Mouse (Mus musculus): ENCODE results near the gene Kif6.

The Kif6 gene

DNA sequence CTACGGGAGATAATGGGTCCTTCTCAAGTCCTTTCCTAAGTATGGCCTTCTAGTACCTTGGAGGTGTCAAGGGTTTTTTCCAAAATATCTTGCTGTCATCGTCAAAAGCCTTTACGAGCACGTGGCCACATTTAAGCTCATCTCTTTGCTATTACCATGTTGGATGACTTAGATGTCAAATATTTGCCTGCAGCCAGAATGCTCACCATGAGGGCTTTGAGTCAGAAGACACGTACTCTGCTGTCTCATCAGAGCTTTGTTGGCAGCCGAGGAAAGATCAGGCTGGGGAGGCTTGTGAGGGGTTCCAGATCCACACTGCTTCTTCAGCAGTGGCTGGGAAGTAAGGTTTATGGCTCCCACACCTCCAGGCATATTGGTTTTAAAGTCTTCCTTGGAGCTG is 53.4 kb downstream of the Kif6 start:
- DNase-seq = no peak

- no peak for DNase-seq
These were observed 57.0 kb downstream of the Kif6 start for GRCm38 (mm10) chr17:49671921-49672339.

- no peak for DNase-seq
These were observed 57.5 kb downstream of the Kif6 start for GRCm38 (mm10) chr17:49672421-49672820.

DNA sequence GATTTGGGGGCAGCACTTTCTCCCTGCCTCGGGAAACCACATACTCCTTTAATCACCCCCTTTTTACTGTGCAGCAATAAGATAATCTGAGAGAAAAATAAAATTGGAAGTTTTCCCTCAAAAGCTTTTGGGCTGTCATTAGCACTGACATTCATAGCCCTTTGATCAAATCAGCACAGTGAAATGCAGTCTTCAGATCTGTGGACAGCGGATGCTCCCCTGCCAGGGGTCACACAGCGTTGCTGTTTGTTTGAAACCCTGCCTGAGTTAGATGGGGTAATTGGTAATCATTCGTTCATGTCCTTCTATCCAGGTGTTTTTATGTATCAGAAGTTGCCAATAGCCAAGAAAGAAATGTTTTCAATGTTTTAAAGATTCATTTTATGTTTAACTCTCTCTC is 60.7 kb downstream of the Kif6 start:
- DNase-seq = no peak

- DNase-seq = no peak
These were observed 66.5 kb downstream of the Kif6 start for GRCm38 (mm10) chr17:49681410-49681809.

DNA sequence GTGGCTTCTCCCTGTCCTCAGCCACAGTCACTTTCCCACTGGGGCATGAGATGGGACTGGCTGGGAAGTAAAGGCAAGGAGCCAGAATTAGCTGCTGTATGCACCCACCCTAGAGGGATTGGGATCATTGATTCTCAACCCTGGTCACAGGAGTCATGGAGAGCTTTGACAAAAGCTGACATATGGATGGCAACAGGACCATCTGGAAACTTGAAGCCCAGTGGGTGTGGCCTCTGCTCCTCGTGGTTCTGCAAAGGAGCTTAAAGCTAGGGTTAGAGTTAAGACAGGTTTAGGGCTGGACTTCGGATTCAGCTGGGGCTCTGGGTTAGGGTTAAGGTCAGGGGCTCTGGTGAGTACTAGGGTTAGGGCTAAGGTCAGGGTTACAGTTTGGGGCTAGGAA is 69.2 kb downstream of the Kif6 start:
- DNase-seq = no peak

- no peak for DNase-seq
These were observed 75.9 kb downstream of the Kif6 start for GRCm38 (mm10) chr17:49690607-49691454.

GRCm38 (mm10) chr17:49691455-49691805 is 76.5 kb downstream of the Kif6 start:
- DNase-seq = no peak

DNA sequence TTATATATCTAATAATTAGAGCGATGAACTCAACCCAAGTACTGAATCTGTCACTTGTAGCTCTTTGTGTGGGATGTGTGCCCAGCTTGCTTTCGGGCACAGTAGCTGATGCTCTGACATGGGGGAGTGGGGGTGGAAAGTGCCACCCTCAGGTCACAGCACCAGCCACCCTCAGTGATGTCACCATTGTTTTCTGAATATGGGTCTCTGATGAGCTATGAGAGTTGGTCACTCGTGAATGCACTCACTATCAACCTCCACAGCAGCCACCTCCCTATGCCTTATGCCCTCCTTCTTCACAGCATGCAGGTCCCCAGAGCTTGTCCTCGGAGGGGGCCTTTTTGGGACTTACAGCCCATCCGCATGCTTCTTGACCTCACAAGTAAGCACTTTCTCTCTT is 78.3 kb downstream of the Kif6 start:
- DNase-seq = no peak

GRCm38 (mm10) chr17:49697220-49697619 is 82.3 kb downstream of the Kif6 start:
- DNase-seq = no peak

DNA sequence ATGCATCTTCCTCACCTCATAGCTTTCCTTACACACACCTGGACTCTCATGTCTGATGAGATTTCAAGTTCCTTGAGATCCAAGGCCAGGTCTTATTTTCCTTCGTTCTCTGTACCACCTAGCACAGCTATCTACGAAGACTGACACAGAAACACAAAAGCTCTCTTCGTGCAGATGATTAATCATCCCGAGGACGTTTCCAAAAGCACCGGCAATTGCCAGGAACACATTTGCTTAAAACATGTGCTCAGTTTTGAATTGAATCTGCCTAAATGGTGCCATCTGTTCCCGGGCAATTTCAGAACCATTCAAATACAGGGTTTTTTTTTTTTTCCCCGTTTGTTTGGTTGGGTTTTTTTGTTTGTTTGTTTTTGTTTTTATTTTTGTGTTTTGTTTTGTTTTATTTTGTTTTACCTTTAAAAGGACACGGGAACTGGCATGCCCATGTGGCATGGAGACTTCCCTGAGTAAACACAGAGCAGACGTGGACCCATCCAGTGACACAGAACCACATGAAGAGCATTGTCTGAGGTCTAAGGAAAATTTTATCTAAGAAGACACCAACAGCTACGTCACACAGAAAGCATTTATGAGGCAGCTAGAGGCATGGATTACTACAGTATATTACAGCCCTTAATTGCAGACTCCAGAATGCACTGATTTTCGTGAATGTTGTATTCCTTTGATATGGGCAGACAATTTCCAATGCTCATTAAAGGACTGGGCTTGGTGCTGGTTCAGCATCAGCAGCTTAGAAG is 88.7 kb downstream of the Kif6 start:
- DNase-seq = no peak

GRCm38 (mm10) chr17:49709192-49709591 is 94.3 kb downstream of the Kif6 start:
- no peak for DNase-seq

GRCm38 (mm10) chr17:49710101-49710630 is 95.2 kb downstream of the Kif6 start:
- DNase-seq = no peak

DNA sequence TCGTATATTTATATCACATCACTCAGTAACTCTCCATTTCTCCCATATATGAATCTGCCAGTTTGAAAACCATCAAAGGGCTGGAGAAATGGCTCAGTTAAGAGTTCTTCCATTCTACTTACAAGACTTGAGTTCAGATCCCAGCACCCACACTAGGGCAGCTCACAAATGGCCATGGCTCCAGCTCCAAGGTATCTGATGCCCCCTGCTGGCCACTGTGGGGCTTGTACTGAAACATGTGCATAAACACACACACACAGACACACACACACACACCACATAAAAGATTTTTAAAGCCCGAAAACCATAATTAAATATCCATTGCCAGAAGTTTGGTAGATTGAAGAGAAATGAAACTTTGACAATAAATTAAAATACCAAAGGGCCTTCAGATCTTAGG is 111.3 kb downstream of the Kif6 start:
- no peak for DNase-seq

DNA sequence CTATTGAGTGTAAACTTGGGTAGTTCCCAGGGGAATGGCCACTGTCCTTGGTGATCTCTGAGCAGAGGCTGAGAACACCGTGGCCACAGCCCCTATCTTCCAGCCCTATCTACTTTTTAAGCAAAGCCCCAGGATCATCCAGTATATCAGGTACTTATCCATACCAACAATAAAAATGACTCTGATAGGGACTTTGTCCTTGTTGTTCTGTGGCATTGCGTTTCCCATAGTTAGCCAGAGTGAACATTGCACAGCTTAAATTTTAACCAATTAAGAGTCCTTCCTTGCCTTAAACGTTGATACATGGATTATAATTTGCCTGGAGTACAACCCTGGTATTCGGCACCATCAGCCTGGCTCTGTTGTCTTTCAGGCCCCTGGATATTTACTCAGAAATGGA is 112.0 kb downstream of the Kif6 start:
- no peak for DNase-seq

DNA sequence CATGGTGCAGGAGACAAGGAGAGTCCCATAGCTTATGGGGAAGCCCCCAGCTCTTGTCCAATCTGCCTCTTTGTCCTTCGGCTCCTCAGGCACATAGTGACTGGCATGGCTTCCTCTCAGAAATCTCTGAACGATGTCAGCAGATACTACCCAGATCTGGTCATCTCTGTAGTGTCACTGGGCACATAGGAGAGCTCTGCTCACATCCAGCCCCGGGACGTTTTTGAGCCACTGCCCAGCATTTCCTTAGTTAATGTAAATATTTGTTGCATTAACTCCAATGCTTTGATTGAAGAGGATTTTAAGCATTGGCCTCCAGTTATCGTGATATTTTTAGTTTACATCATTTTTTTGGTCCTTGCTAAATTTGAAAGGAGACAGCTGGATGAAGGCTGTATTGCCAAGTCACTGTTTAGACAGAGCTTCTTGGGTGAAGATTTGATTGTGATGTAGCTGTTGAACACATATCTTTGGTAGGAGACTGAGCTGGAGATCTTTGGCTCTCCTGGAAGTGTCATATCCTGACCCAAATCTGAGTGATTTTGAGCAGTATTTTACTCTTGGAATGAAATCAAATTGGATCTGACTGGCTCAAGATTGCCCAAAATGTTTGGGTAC is 112.6 kb downstream of the Kif6 start:
- DNase-seq = no peak

DNA sequence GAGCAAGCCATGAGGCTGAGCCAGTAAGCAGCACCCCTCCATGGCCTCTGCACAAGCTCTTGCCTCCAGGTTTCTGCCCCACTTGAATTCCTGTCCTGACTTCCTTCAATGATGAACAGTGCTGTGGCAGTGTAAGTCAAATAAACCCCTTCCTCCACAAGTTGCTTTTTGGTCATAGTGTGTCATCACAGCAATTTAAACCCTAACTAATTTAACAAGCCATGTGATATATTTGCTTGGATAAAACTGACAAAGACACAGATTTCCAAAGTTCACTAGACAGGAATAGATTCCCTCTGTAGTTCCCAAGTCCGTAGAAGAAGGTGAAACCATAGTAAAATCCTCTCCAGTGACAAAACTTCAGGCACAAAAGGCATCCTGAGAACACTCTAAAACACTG is 114.9 kb downstream of the Kif6 start:
- no peak for DNase-seq

GRCm38 (mm10) chr17:49732706-49733105 is 117.8 kb downstream of the Kif6 start:
- DNase-seq = no peak

GRCm38 (mm10) chr17:49734079-49734478 is 119.1 kb downstream of the Kif6 start:
- DNase-seq = peak; percentile 27 to 58

DNA sequence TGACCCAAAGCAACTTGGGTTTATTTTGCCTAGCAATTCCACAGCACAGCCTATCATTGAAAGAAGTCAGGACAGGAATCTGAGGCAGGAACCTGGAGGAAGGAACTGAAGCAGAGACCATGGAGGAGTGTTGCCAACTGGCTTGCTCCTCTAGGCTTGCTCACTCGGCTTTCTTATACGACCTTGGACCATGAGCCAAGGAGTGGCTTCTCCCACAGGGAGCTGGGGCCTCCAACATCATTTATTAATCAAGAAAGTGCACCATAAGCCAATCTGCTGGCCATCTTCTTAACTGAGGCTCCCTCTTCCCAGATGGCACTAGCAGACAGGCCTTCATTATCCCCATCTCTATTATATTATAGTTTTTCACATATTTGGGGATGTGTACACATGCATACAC is 119.8 kb downstream of the Kif6 start:
- DNase-seq = no peak

GRCm38 (mm10) chr17:49736364-49736763 is 121.4 kb downstream of the Kif6 start:
- DNase-seq = no peak

GRCm38 (mm10) chr17:49737217-49737774 is 122.4 kb downstream of the Kif6 start:
- DNase-seq = no peak

DNA sequence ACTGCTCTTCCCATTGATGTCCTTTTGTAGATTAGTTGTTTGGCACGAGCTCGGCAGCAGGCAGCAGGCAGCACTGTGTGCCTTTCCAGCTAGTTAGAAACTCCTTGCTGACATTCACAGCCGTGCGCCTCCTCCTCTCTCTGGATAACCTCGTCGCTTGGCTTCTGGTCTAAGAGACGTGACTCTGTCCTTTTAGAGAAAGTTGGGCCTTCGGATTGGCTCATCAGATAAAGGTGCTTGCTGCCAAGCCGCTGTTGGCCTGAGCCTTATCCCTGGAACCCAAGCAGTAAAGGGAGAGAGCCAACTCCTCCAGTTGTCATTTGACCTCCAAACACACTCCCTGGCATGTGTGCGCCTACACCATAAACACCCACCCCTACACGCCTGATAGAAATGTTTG is 123.4 kb downstream of the Kif6 start:
- no peak for DNase-seq

Measured in kidney, postnatal 25 days (tissue).